Mouse (Mus musculus) heart, embryonic 13.5 days (tissue): ENCODE results near the gene Trp53rka. TPM values are rescaled to one million over a fixed set of nuclear protein-coding genes. Genes with fewer than 3 reads are reported as not detected.
"Not testable (repeated sequence)": the region's sequence is repeated elsewhere in the genome, so short reads cannot be mapped to it uniquely, and the experiment has no call there.

Experiments used
- ATAC-seq: fragments of 200-750 bp; cut with Nextera tagmentation; 2 replicates; pipeline ENCODE4 v1.8.0; 2017; ENCODE audit warnings: moderate TSS enrichment; ENCODE audit not compliant: insufficient number of reproducible peaks, low FRiP score, low TSS enrichment; ENCODE audit errors: extremely low read depth
- H3K27ac ChIP-seq: fragments of 300-500 bp; sonication (generic); replicated peaks from 2 replicates; pipeline ENCODE4 v1.5.1; 2015; ENCODE audit warnings: moderate library complexity, mild to moderate bottlenecking, inconsistent platforms
- H3K27me3 ChIP-seq: fragments of 300-500 bp; sonication (generic); replicated peaks from 2 replicates; pipeline ENCODE4 v1.6.1; 2015; ENCODE audit warnings: mild to moderate bottlenecking, inconsistent platforms
- H3K36me3 ChIP-seq: fragments of 300-500 bp; sonication (generic); 2 replicates; pipeline ENCODE4 v1.6.1; 2015; ENCODE audit warnings: mild to moderate bottlenecking, inconsistent platforms
- H3K4me1 ChIP-seq: fragments of 300-500 bp; sonication (generic); 2 replicates; pipeline ENCODE4 v1.6.1; 2015; ENCODE audit warnings: inconsistent platforms
- H3K4me2 ChIP-seq: fragments of 300-500 bp; sonication (generic); 2 replicates; pipeline ENCODE4 v1.6.1; 2015; ENCODE audit warnings: inconsistent platforms, mild to moderate bottlenecking, moderate library complexity
- H3K4me3 ChIP-seq: fragments of 300-500 bp; sonication (generic); 2 replicates; pipeline ENCODE4 v1.5.1; 2015; ENCODE audit warnings: moderate library complexity, mild to moderate bottlenecking, inconsistent platforms
- H3K9ac ChIP-seq: fragments of 300-500 bp; sonication (generic); 2 replicates; pipeline ENCODE4 v1.6.1; 2015; ENCODE audit warnings: inconsistent platforms, mild to moderate bottlenecking, moderate library complexity
- H3K9me3 ChIP-seq: fragments of 300-500 bp; sonication (generic); 2 replicates; pipeline ENCODE4 v1.6.1; 2016; ENCODE audit warnings: inconsistent platforms
- WGBS: fragments of 180-500 bp; shearing (Covaris S2); methylation state at CpG from one replicate; pipeline ENCODE4 v1.1.7; 2015; ENCODE audit warnings: mixed read lengths; 5-methylcytosine and 5-hydroxymethylcytosine counted together
- polyA plus RNA-seq: library from polyadenylated mRNA; unstranded; fragments of >200 nt; fragmentation: Nextera tagmentation; extraction: Ambion mirVana; gene quantifications from 2 replicates; pipeline ENCODE4 v1.2.1, GENCODE M21; 2015

Gene Trp53rka
- polyA plus RNA-seq, result 21.0 and 23.2 TPM in 2 replicates

- Histone ChIP-seq H3K9ac (peak within 1 kb of the TSS; percentile 92), H3K4me1 (peaks cover 14% of the 10 kb centered on the region), H3K9me3 (no peaks in the 10 kb centered on the region), H3K27me3 (peaks cover 9% of the 10 kb centered on the region; the same call in 1 of the 2 replicates), H3K4me3 (peak within 1 kb of the TSS; percentile 83), H3K36me3 (peaks cover 27% of the 10 kb centered on the region), H3K27ac (peak within 1 kb of the TSS; percentile 78), H3K4me2 (peak within 1 kb of the TSS; percentile 94)
- under 1% methylated on average over 80 of the region's 84 CpGs for WGBS
- peak; percentile 65 for ATAC-seq
These were observed at the start of gene Trp53rka for GRCm38 (mm10) chr2:165492648-165493553. Gene Trp53rka, minus strand, starts transcription at chr2:165493324.

- Histone ChIP-seq H3K27me3 (peaks cover 55% of the 10 kb centered on the region), H3K4me3 (no peak overlapping the region), H3K9ac (no peak overlapping the region), H3K36me3 (no peaks in the 10 kb centered on the region), H3K9me3 (no peaks in the 10 kb centered on the region), H3K27ac (no peak overlapping the region), H3K4me1 (peaks cover 2% of the 10 kb centered on the region), H3K4me2 (no peak overlapping the region)
- WGBS, result 66% methylated on average over 3 of the region's 3 CpGs
- ATAC-seq, result no peak
These were observed 47.9 kb upstream of the Trp53rka start for GRCm38 (mm10) chr2:165540975-165541374.

- no peak overlapping the region for H3K4me2 ChIP-seq
- no peaks in the 10 kb centered on the region for H3K9me3 ChIP-seq
- 40% methylated on average over 6 of the region's 6 CpGs for WGBS
- no peaks in the 10 kb centered on the region for H3K36me3 ChIP-seq
- no peak overlapping the region for H3K27ac ChIP-seq
- no peak overlapping the region for H3K9ac ChIP-seq
- no peak overlapping the region for H3K4me3 ChIP-seq
- no peaks in the 10 kb centered on the region for H3K4me1 ChIP-seq
- no peak; the same call in 1 of the 2 replicates for ATAC-seq
- H3K27me3 ChIP-seq, result peaks cover 24% of the 10 kb centered on the region
These were observed 40.7 kb upstream of the Trp53rka start for GRCm38 (mm10) chr2:165533789-165534188.

- Histone ChIP-seq H3K4me3 (no peak overlapping the region), H3K36me3 (no peaks in the 10 kb centered on the region), H3K4me2 (no peak overlapping the region), H3K27me3 (peaks cover 37% of the 10 kb centered on the region), H3K9ac (no peak overlapping the region), H3K9me3 (no peaks in the 10 kb centered on the region), H3K27ac (no peak overlapping the region), H3K4me1 (no peaks in the 10 kb centered on the region)
- ATAC-seq, result no peak
- WGBS, result 20% methylated on average over 8 of the region's 8 CpGs
These were observed 36.0 kb upstream of the Trp53rka start for GRCm38 (mm10) chr2:165529106-165529505.

- no peaks in the 10 kb centered on the region for H3K4me1 ChIP-seq
- H3K9me3 ChIP-seq, result no peaks in the 10 kb centered on the region
- H3K27me3 ChIP-seq, result peaks cover 27% of the 10 kb centered on the region; the same call in 1 of the 2 replicates
- no peak for ATAC-seq
- H3K4me2 ChIP-seq, result no peak overlapping the region
- no peak overlapping the region for H3K4me3 ChIP-seq
- 51% methylated on average over 4 of the region's 4 CpGs for WGBS
- no peak overlapping the region for H3K27ac ChIP-seq
- H3K9ac ChIP-seq, result no peak overlapping the region
- no peaks in the 10 kb centered on the region for H3K36me3 ChIP-seq
These were observed 32.5 kb upstream of the Trp53rka start for GRCm38 (mm10) chr2:165525609-165526008.

- ATAC-seq, result no peak
- H3K27me3 ChIP-seq, result peaks cover 3% of the 10 kb centered on the region; the same call in 1 of the 2 replicates
- H3K36me3 ChIP-seq, result peaks cover 25% of the 10 kb centered on the region
- no peak overlapping the region for H3K4me3 ChIP-seq
- no peak overlapping the region for H3K4me2 ChIP-seq
- no peak overlapping the region for H3K9ac ChIP-seq
- 92% methylated on average over 20 of the region's 20 CpGs for WGBS
- no peak overlapping the region for H3K27ac ChIP-seq
- H3K9me3 ChIP-seq, result no peaks in the 10 kb centered on the region
- peaks cover 20% of the 10 kb centered on the region for H3K4me1 ChIP-seq
These were observed 22.1 kb upstream of the Trp53rka start for GRCm38 (mm10) chr2:165515178-165515728.

- Histone ChIP-seq H3K4me3 (no peak overlapping the region), H3K27me3 (peaks cover 3% of the 10 kb centered on the region; the same call in 1 of the 2 replicates), H3K9ac (no peak overlapping the region), H3K27ac (no peak overlapping the region), H3K9me3 (no peaks in the 10 kb centered on the region), H3K4me2 (no peak overlapping the region), H3K36me3 (peaks cover 12% of the 10 kb centered on the region), H3K4me1 (peaks cover 22% of the 10 kb centered on the region)
- WGBS, result 28% methylated on average over 11 of the region's 11 CpGs
- no peak for ATAC-seq
These were observed 19.9 kb upstream of the Trp53rka start for GRCm38 (mm10) chr2:165512870-165513600.

GRCm38 (mm10) chr2:165512426-165512825, 19.3 kb upstream of the Trp53rka start:
- no peak overlapping the region for H3K27ac ChIP-seq
- ATAC-seq, result no peak
- H3K9ac ChIP-seq, result no peak overlapping the region
- no peak overlapping the region for H3K4me2 ChIP-seq
- H3K9me3 ChIP-seq, result no peaks in the 10 kb centered on the region
- peaks cover 22% of the 10 kb centered on the region for H3K4me1 ChIP-seq
- peaks cover 3% of the 10 kb centered on the region; the same call in 1 of the 2 replicates for H3K27me3 ChIP-seq
- H3K4me3 ChIP-seq, result no peak overlapping the region
- H3K36me3 ChIP-seq, result peaks cover 12% of the 10 kb centered on the region
- 68% methylated on average over 7 of the region's 7 CpGs for WGBS

GRCm38 (mm10) chr2:165511530-165511929, 18.4 kb upstream of the Trp53rka start:
- not testable (repeated sequence) for H3K27ac ChIP-seq, H3K4me2 ChIP-seq, ATAC-seq, H3K9me3 ChIP-seq, H3K4me3 ChIP-seq, H3K27me3 ChIP-seq, H3K9ac ChIP-seq
- Histone ChIP-seq H3K36me3 (peaks cover 10% of the 10 kb centered on the region), H3K4me1 (peaks cover 22% of the 10 kb centered on the region)
- 81% methylated on average over 4 of the region's 4 CpGs for WGBS

GRCm38 (mm10) chr2:165510914-165511458, 17.9 kb upstream of the Trp53rka start:
- ATAC-seq, H3K36me3 ChIP-seq, H3K27me3 ChIP-seq, H3K4me2 ChIP-seq, H3K27ac ChIP-seq, H3K4me3 ChIP-seq, H3K9me3 ChIP-seq, H3K9ac ChIP-seq: not testable (repeated sequence)
- H3K4me1 ChIP-seq, result peaks cover 22% of the 10 kb centered on the region
- WGBS, result 63% methylated on average over 2 of the region's 2 CpGs

GRCm38 (mm10) chr2:165510466-165510865, 17.3 kb upstream of the Trp53rka start:
- peaks cover 5% of the 10 kb centered on the region for H3K36me3 ChIP-seq
- H3K9ac ChIP-seq, result no peak overlapping the region
- 38% methylated on average over 5 of the region's 5 CpGs for WGBS
- H3K4me1 ChIP-seq, result peaks cover 22% of the 10 kb centered on the region
- H3K27me3 ChIP-seq, result peaks cover 7% of the 10 kb centered on the region; the same call in 1 of the 2 replicates
- H3K27ac ChIP-seq, result no peak overlapping the region
- ATAC-seq, result no peak
- H3K4me3 ChIP-seq, result no peak overlapping the region
- H3K4me2 ChIP-seq, result no peak overlapping the region
- H3K9me3 ChIP-seq, result no peaks in the 10 kb centered on the region
